Mouse (Mus musculus) naive thymus-derived CD4-positive, alpha-beta T cell, adult 2 months (primary cell): ENCODE measurements around the gene Aff3.

Experiments
- DNase-seq: peaks from one replicate; pipeline ENCODE4 v3.0.0-alpha.2; 2011; ENCODE audit warnings: low read depth

Gene Aff3

GRCm38 (mm10) chr1:38657606-38658005 is 7.1 kb downstream of the Aff3 start:
- peak; percentile 72 for DNase-seq

- DNase-seq = no peak
Observed at GRCm38 (mm10) chr1:38654981-38655540, 9.7 kb downstream of the Aff3 start.

- no peak for DNase-seq
Observed at GRCm38 (mm10) chr1:38650031-38650430, 14.7 kb downstream of the Aff3 start.

GRCm38 (mm10) chr1:38649174-38649573 is 15.6 kb downstream of the Aff3 start:
- DNase-seq = no peak

- no peak for DNase-seq
Observed at GRCm38 (mm10) chr1:38642288-38642687, 22.5 kb downstream of the Aff3 start.

- DNase-seq = no peak
Observed at GRCm38 (mm10) chr1:38639669-38640068, 25.1 kb downstream of the Aff3 start.

GRCm38 (mm10) chr1:38635596-38635995 is 29.2 kb downstream of the Aff3 start:
- no peak for DNase-seq

GRCm38 (mm10) chr1:38634081-38634480 is 30.7 kb downstream of the Aff3 start:
- no peak for DNase-seq

- no peak for DNase-seq
Observed at GRCm38 (mm10) chr1:38632461-38633180, 32.1 kb downstream of the Aff3 start.

GRCm38 (mm10) chr1:38631501-38632279 is 33.1 kb downstream of the Aff3 start:
- DNase-seq = no peak

GRCm38 (mm10) chr1:38628901-38629585 is 35.7 kb downstream of the Aff3 start:
- no peak for DNase-seq

- DNase-seq = no peak
Observed at GRCm38 (mm10) chr1:38628426-38628825, 36.3 kb downstream of the Aff3 start.

- DNase-seq = peak; percentile 34
Observed at GRCm38 (mm10) chr1:38627683-38628361, 36.9 kb downstream of the Aff3 start.

GRCm38 (mm10) chr1:38626739-38627661 is 37.8 kb downstream of the Aff3 start:
- peak; percentile 39 for DNase-seq

GRCm38 (mm10) chr1:38626388-38626738 is 38.4 kb downstream of the Aff3 start:
- DNase-seq = no peak

GRCm38 (mm10) chr1:38621840-38622239 is 42.9 kb downstream of the Aff3 start:
- DNase-seq = no peak

GRCm38 (mm10) chr1:38620401-38620800 is 44.4 kb downstream of the Aff3 start:
- DNase-seq = no peak

- DNase-seq = no peak
Observed at GRCm38 (mm10) chr1:38606741-38607140, 58.0 kb downstream of the Aff3 start.

GRCm38 (mm10) chr1:38605426-38605825 is 59.3 kb downstream of the Aff3 start:
- no peak for DNase-seq

GRCm38 (mm10) chr1:38604611-38605010 is 60.1 kb downstream of the Aff3 start:
- no peak for DNase-seq
